Mouse (Mus musculus): ENCODE results near the gene Parp4.

- TF ChIP-seq CTCF (conservative IDR thresholded peaks at IDR 0.05; ENCODE audit: low read length) (no peak), POU5F1 (IDR thresholded peaks at IDR 0.05; ENCODE audit: borderline replicate concordance, low read length) (no peak)
Measured at GRCm38 (mm10) chr14:56613212-56613611, 37.8 kb downstream of the Parp4 start.
